Mouse (Mus musculus) monocyte, adult 59 days (primary cell): ENCODE measurements around the gene Nsdhl. TPM values are rescaled to one million over a fixed set of nuclear protein-coding genes. Genes with fewer than 3 reads are reported as not detected.

Experiments used
- total RNA-seq, 2 experiments: library from RNA; stranded (reverse); gene quantifications; one replicate each; pipeline ENCODE4 v1.2.4; 2023

Nsdhl gene
- 10 to 100 TPM; 11.7 to 12.8 TPM for total RNA-seq

DNA sequence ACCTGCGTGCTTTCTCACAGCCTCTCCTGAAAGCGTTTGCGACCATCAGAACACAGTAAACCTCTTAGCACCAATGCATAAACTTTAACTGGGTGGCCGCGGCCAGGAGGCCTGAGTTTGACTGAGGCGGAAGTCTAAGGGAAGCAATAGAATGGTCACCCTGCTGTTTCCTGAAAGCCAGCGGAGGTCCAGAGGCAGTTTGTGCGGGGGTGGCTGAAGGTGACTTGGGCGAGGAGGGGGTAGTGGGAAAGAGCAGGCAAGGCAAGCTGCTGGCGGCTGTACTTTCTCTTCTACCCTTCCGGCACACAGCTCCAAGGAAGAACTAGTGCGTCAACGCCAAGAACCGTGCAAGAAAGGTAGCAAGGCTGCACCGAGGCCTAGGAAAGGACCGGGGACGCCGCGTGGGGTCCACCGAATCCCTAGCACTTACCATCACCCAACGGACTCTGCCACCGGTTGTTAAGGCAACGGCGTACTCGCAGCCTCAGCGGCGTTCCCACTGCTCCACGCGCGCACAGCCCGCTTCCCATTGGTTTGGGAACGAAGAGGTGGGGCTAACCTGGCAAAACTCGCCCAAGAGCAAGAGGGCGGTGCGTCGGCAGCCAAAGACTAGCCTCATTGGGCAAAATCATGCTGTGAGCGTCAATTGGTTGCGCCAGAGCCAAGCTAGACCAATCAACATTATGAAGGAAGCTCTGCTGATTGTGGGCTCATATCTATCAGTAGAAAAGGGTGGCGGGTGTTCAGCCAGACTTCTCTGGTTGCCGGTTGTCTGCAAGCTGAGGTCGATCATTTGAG is at the start of gene Nsdhl, which contains the start of gene Cetn2:
Nsdhl (plus strand) TSS at position 674 of the 798 bp plus-strand sequence.
Cetn2 (minus strand) TSS at position 528 of the 798 bp plus-strand sequence.

GRCm38 (mm10) chrX:72986841-72987519 is 68.6 kb downstream of the Nsdhl start, which contains the start of gene Zfp185:
TSS of gene Zfp185 (plus strand) at chrX:72987339.

Other genes starting within 250 kb of the Nsdhl start
- gene Gabrq, start 93.4 kb upstream of the Nsdhl start, total RNA-seq = not detected
- 10 to 100 TPM; 19.9 to 24.0 TPM for gene Cetn2, start 146 bp upstream of the Nsdhl start, total RNA-seq
- gene Zfp185, start 68.8 kb downstream of the Nsdhl start, total RNA-seq = under 1 TPM in 1 of 2 experiments, not detected in 1; 0.21 TPM
- gene Pnma5, start 118.5 kb downstream of the Nsdhl start, total RNA-seq = under 1 TPM in 1 of 2 experiments, not detected in 1; 0.67 TPM
- not detected for gene Pnma3, start 146.2 kb downstream of the Nsdhl start, total RNA-seq
- 1 to 10 TPM; 2.9 to 5.5 TPM for gene Xlr4a, start 163.9 kb downstream of the Nsdhl start, total RNA-seq
- not detected for gene Xlr3a, start 178.5 kb downstream of the Nsdhl start, total RNA-seq
- gene Gm14685, start 198.5 kb downstream of the Nsdhl start, total RNA-seq = not detected
- gene Xlr5b, start 230.2 kb downstream of the Nsdhl start, total RNA-seq = not detected
- not detected for gene DXBay18, start 230.9 kb downstream of the Nsdhl start, total RNA-seq